Mouse (Mus musculus): ENCODE results near the gene Asmt. TPM values are rescaled to one million over a fixed set of nuclear protein-coding genes. Genes with fewer than 3 reads are reported as not detected.

The Asmt gene
- 0.04 TPM in 1 of 2 replicates, not detected in the other for polyA plus RNA-seq (2012)

- no peak for TF ChIP-seq GATA1 (IDR thresholded peaks at IDR 0.05; ENCODE audit: low read length)
Measured at GRCm38 (mm10) chrX:170672594-170673092, at the start of gene Asmt. TSS of gene Asmt (plus strand) at chrX:170672644.

GRCm38 (mm10) chrX:170673233-170673951 lies 948 bp downstream of the Asmt start:
- TF ChIP-seq GATA1 (IDR thresholded peaks at IDR 0.05; ENCODE audit: low read length), result no peak

- TF ChIP-seq GATA1 (IDR thresholded peaks at IDR 0.05; ENCODE audit: low read length), result no peak
Measured at GRCm38 (mm10) chrX:170674229-170674771, 1.9 kb downstream of the Asmt start.

- TF ChIP-seq GATA1 (IDR thresholded peaks at IDR 0.05; ENCODE audit: low read length), result no peak
Measured at GRCm38 (mm10) chrX:170674885-170675876, 2.7 kb downstream of the Asmt start.

- TF ChIP-seq GATA1 (IDR thresholded peaks at IDR 0.05; ENCODE audit: low read length), result no peak
Measured at GRCm38 (mm10) chrX:170675923-170676605, 3.6 kb downstream of the Asmt start.

- no peak for TF ChIP-seq GATA1 (IDR thresholded peaks at IDR 0.05; ENCODE audit: low read length)
Measured at GRCm38 (mm10) chrX:170676606-170677239, 4.3 kb downstream of the Asmt start.

GRCm38 (mm10) chrX:170677266-170677665 lies 4.8 kb downstream of the Asmt start:
- no peak for TF ChIP-seq GATA1 (IDR thresholded peaks at IDR 0.05; ENCODE audit: low read length)

- TF ChIP-seq GATA1 (IDR thresholded peaks at IDR 0.05; ENCODE audit: low read length), result no peak
Measured at GRCm38 (mm10) chrX:170677680-170678079, 5.2 kb downstream of the Asmt start.

Measured in G1E-ER4 (cell line).